Mouse (Mus musculus) heart, embryonic 15.5 days (tissue): ENCODE results near the gene Shc3. TPM values are rescaled to one million over a fixed set of nuclear protein-coding genes. Genes with fewer than 3 reads are reported as not detected.

ENCODE experiments used
- ATAC-seq: fragments of 200-750 bp; cut with Nextera tagmentation; replicated peaks from 2 replicates; pipeline ENCODE4 v1.8.0; 2017; ENCODE audit warnings: low read depth, moderate TSS enrichment; ENCODE audit not compliant: insufficient number of reproducible peaks, insufficient read depth, low FRiP score
- H3K27ac ChIP-seq: fragments of 300-500 bp; sonication (generic); 2 replicates; pipeline ENCODE4 v1.5.1; 2015; ENCODE audit warnings: mild to moderate bottlenecking, inconsistent platforms
- H3K27me3 ChIP-seq: fragments of 300-500 bp; sonication (generic); 2 replicates; pipeline ENCODE4 v1.6.1; 2015; ENCODE audit warnings: inconsistent platforms
- H3K36me3 ChIP-seq: fragments of 300-500 bp; sonication (generic); 2 replicates; pipeline ENCODE4 v1.6.1; 2015; ENCODE audit warnings: mild to moderate bottlenecking, inconsistent platforms
- H3K4me1 ChIP-seq: fragments of 300-500 bp; sonication (generic); replicated peaks from 2 replicates; pipeline ENCODE4 v1.6.1; 2015; ENCODE audit warnings: inconsistent platforms
- H3K4me2 ChIP-seq: fragments of 300-500 bp; sonication (generic); 2 replicates; pipeline ENCODE4 v1.6.1; 2015; ENCODE audit warnings: inconsistent platforms, mild to moderate bottlenecking, moderate library complexity
- H3K4me3 ChIP-seq: fragments of 300-500 bp; sonication (generic); 2 replicates; pipeline ENCODE4 v1.5.1; 2015; ENCODE audit warnings: mild to moderate bottlenecking, inconsistent platforms
- H3K9ac ChIP-seq: fragments of 300-500 bp; sonication (generic); 2 replicates; pipeline ENCODE4 v1.6.1; 2015; ENCODE audit warnings: mild to moderate bottlenecking, inconsistent platforms
- H3K9me3 ChIP-seq: fragments of 300-500 bp; sonication (generic); replicated peaks from 2 replicates; pipeline ENCODE4 v1.6.1; 2016; ENCODE audit warnings: inconsistent platforms
- WGBS: fragments of 180-500 bp; shearing (Covaris S2); methylation state at CpG from one replicate; pipeline ENCODE4 v1.1.7; 2015; ENCODE audit warnings: mixed read lengths; 5-methylcytosine and 5-hydroxymethylcytosine counted together
- polyA plus RNA-seq: library from polyadenylated mRNA; unstranded; fragments of >200 nt; fragmentation: Nextera tagmentation; extraction: Ambion mirVana; gene quantifications from 2 replicates; pipeline ENCODE4 v1.2.1, GENCODE M21; 2015

Gene Shc3
- polyA plus RNA-seq, 1 experiment from 2014 or later: 0.19 TPM

GRCm38 (mm10) chr13:51416727-51417126 lies 152.5 kb downstream of the Shc3 start:
- no peaks in the 10 kb centered on the region for H3K27me3 ChIP-seq
- no peak overlapping the region for H3K4me2 ChIP-seq
- WGBS: 76% methylated on average over 11 of the region's 11 CpGs
- no peak for ATAC-seq
- H3K27ac ChIP-seq: no peak overlapping the region
- no peak overlapping the region for H3K9ac ChIP-seq
- H3K4me3 ChIP-seq: no peak overlapping the region
- no peaks in the 10 kb centered on the region for H3K9me3 ChIP-seq
- H3K36me3 ChIP-seq: peaks cover 20% of the 10 kb centered on the region
- peaks cover 26% of the 10 kb centered on the region for H3K4me1 ChIP-seq

GRCm38 (mm10) chr13:51413461-51413860 lies 155.8 kb downstream of the Shc3 start:
- no peak overlapping the region for H3K4me2 ChIP-seq
- H3K4me1 ChIP-seq: peaks cover 34% of the 10 kb centered on the region
- peaks cover 13% of the 10 kb centered on the region; the same call in 1 of the 2 replicates for H3K36me3 ChIP-seq
- H3K9ac ChIP-seq: no peak overlapping the region
- no peaks in the 10 kb centered on the region for H3K27me3 ChIP-seq
- no peak overlapping the region for H3K27ac ChIP-seq
- H3K9me3 ChIP-seq: no peaks in the 10 kb centered on the region
- 57% methylated on average over 3 of the region's 3 CpGs for WGBS
- no peak for ATAC-seq
- no peak overlapping the region for H3K4me3 ChIP-seq

- peak overlapping the region; percentile 66 for H3K4me3 ChIP-seq
- peak overlapping the region; percentile 38; the same call in 1 of the 2 replicates for H3K9ac ChIP-seq
- peaks cover 8% of the 10 kb centered on the region for H3K27me3 ChIP-seq
- ATAC-seq: no peak
- peak overlapping the region; percentile 50 for H3K27ac ChIP-seq
- H3K36me3 ChIP-seq: peaks cover 13% of the 10 kb centered on the region; the same call in 1 of the 2 replicates
- no peaks in the 10 kb centered on the region for H3K9me3 ChIP-seq
- peaks cover 29% of the 10 kb centered on the region for H3K4me1 ChIP-seq
- peak overlapping the region; percentile 86 for H3K4me2 ChIP-seq
- 43% methylated on average over 12 of the region's 12 CpGs for WGBS
Observed at GRCm38 (mm10) chr13:51411696-51412430, 157.4 kb downstream of the Shc3 start.

- H3K9ac ChIP-seq: peak overlapping the region; percentile 38; the same call in 1 of the 2 replicates
- peak overlapping the region; percentile 86 for H3K4me2 ChIP-seq
- peak overlapping the region; percentile 66 for H3K4me3 ChIP-seq
- ATAC-seq: no peak
- peaks cover 29% of the 10 kb centered on the region for H3K4me1 ChIP-seq
- H3K27me3 ChIP-seq: peaks cover 12% of the 10 kb centered on the region
- no peaks in the 10 kb centered on the region for H3K9me3 ChIP-seq
- peaks cover 13% of the 10 kb centered on the region; the same call in 1 of the 2 replicates for H3K36me3 ChIP-seq
- 53% methylated on average over 9 of the region's 9 CpGs for WGBS
- H3K27ac ChIP-seq: peak overlapping the region; percentile 50
Observed at GRCm38 (mm10) chr13:51411243-51411642, 158.0 kb downstream of the Shc3 start.

- Histone ChIP-seq H3K4me3 (peak overlapping the region; percentile 66), H3K9ac (no peak overlapping the region), H3K4me1 (peaks cover 29% of the 10 kb centered on the region), H3K36me3 (peaks cover 6% of the 10 kb centered on the region; the same call in 1 of the 2 replicates), H3K9me3 (no peaks in the 10 kb centered on the region), H3K4me2 (peak overlapping the region; percentile 86), H3K27ac (no peak overlapping the region), H3K27me3 (peaks cover 12% of the 10 kb centered on the region)
- no peak for ATAC-seq
- WGBS: 66% methylated on average over 6 of the region's 6 CpGs
Observed at GRCm38 (mm10) chr13:51409936-51410481, 159.2 kb downstream of the Shc3 start.

GRCm38 (mm10) chr13:51408519-51409001 lies 160.7 kb downstream of the Shc3 start, which contains the start of gene S1pr3:
Gene S1pr3 (plus strand): TSS chr13:51408639.
- H3K36me3 ChIP-seq: no peaks in the 10 kb centered on the region
- H3K4me1 ChIP-seq: peaks cover 32% of the 10 kb centered on the region
- peak within 1 kb of the TSS; percentile 66 for H3K4me3 ChIP-seq
- WGBS: under 1% methylated on average over 33 of the region's 33 CpGs
- H3K9ac ChIP-seq: peak within 1 kb of the TSS; percentile 69
- H3K9me3 ChIP-seq: no peaks in the 10 kb centered on the region
- peak within 1 kb of the TSS; percentile 86 for H3K4me2 ChIP-seq
- peak within 1 kb of the TSS; percentile 62 for H3K27ac ChIP-seq
- H3K27me3 ChIP-seq: peaks cover 12% of the 10 kb centered on the region
- ATAC-seq: peak; percentile 65

- H3K27me3 ChIP-seq: peaks cover 12% of the 10 kb centered on the region
- no peaks in the 10 kb centered on the region for H3K36me3 ChIP-seq
- peaks cover 29% of the 10 kb centered on the region for H3K4me1 ChIP-seq
- H3K9me3 ChIP-seq: no peaks in the 10 kb centered on the region
- no peak for ATAC-seq
- H3K27ac ChIP-seq: peak overlapping the region; percentile 58
- H3K4me2 ChIP-seq: peak overlapping the region; percentile 86
- 46% methylated on average over 13 of the region's 13 CpGs for WGBS
- H3K4me3 ChIP-seq: peak overlapping the region; percentile 66
- no peak overlapping the region for H3K9ac ChIP-seq
Observed at GRCm38 (mm10) chr13:51407541-51408217, 161.5 kb downstream of the Shc3 start.

GRCm38 (mm10) chr13:51405731-51406320 lies 163.4 kb downstream of the Shc3 start:
- no peak overlapping the region for H3K27ac ChIP-seq
- H3K4me1 ChIP-seq: peaks cover 20% of the 10 kb centered on the region
- ATAC-seq: no peak
- H3K4me2 ChIP-seq: no peak overlapping the region
- 72% methylated on average over 13 of the region's 13 CpGs for WGBS
- peaks cover 12% of the 10 kb centered on the region for H3K27me3 ChIP-seq
- no peak overlapping the region for H3K9ac ChIP-seq
- H3K9me3 ChIP-seq: no peaks in the 10 kb centered on the region
- H3K4me3 ChIP-seq: no peak overlapping the region
- no peaks in the 10 kb centered on the region for H3K36me3 ChIP-seq

GRCm38 (mm10) chr13:51404566-51404965 lies 164.7 kb downstream of the Shc3 start:
- peaks cover 25% of the 10 kb centered on the region for H3K4me1 ChIP-seq
- H3K27ac ChIP-seq: no peak overlapping the region
- peaks cover 12% of the 10 kb centered on the region for H3K27me3 ChIP-seq
- 58% methylated on average over 4 of the region's 4 CpGs for WGBS
- no peaks in the 10 kb centered on the region for H3K36me3 ChIP-seq
- H3K9me3 ChIP-seq: no peaks in the 10 kb centered on the region
- no peak overlapping the region for H3K9ac ChIP-seq
- ATAC-seq: no peak
- H3K4me3 ChIP-seq: no peak overlapping the region
- H3K4me2 ChIP-seq: no peak overlapping the region

GRCm38 (mm10) chr13:51400736-51401501 lies 168.3 kb downstream of the Shc3 start:
- Histone ChIP-seq H3K27me3 (no peaks in the 10 kb centered on the region), H3K4me2 (peak overlapping the region; percentile 83), H3K4me3 (peak overlapping the region; percentile 47), H3K9ac (peak overlapping the region; percentile 44), H3K27ac (peak overlapping the region; percentile 9; the same call in 1 of the 2 replicates), H3K9me3 (no peaks in the 10 kb centered on the region), H3K4me1 (peaks cover 15% of the 10 kb centered on the region), H3K36me3 (no peaks in the 10 kb centered on the region)
- no peak; the same call in 1 of the 2 replicates for ATAC-seq
- 6% methylated on average over 20 of the region's 20 CpGs for WGBS
